Mouse (Mus musculus): ENCODE measurements around the gene Platr17. TPM values are rescaled to one million over a fixed set of nuclear protein-coding genes. Genes with fewer than 3 reads are reported as not detected.

Platr17 gene
- polyA plus RNA-seq, 1 experiment from 2014 or later: 0.55 TPM

DNA sequence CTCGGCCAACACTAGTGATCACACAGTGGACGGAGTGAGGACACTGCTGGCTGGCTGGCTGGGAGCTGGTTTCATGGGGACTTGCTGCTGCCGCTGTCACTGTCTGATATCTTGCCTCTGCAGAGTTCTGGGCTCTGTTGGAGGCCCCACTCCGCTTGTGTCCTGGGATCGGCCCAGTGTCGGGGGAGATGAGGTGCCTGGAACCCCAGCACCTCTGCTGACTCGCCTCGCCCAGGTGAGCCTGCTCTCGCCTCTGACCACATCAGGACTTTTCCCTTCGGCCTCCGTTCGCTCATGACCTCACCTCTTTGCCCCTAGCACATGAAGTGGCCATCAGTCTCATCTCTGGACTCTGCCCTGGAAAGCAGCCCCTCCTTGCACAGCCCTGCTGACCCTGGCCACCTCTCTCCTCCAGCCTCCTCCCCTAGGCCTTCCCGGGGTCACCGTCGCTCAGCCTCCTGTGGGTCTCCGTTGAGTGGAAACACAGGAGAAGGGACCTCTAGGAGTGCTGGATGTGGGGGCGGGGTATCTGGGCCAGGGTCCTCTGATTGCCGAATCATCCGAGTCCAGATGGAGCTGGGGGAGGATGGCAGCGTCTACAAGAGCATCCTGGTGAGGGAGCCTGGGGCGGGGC lies 30.6 kb downstream of the Platr17 start:
- Histone ChIP-seq H3K36me3 (peaks cover 58% of the 10 kb centered on the region), H3K4me2 (replicated peaks) (no peak overlapping the region), H3K9me3 (replicated peaks) (no peaks in the 10 kb centered on the region), H3K27me3 (no peaks in the 10 kb centered on the region), H3K4me3 (replicated peaks) (no peak overlapping the region), H3K9ac (no peak overlapping the region), H3K4me1 (peaks cover 28% of the 10 kb centered on the region), H3K27ac (replicated peaks) (no peak overlapping the region)
- WGBS: 83% methylated on average over 21 of the region's 21 CpGs
- ATAC-seq (ENCODE audit: insufficient number of reproducible peaks, low FRiP score, low TSS enrichment, low read depth): no peak

DNA sequence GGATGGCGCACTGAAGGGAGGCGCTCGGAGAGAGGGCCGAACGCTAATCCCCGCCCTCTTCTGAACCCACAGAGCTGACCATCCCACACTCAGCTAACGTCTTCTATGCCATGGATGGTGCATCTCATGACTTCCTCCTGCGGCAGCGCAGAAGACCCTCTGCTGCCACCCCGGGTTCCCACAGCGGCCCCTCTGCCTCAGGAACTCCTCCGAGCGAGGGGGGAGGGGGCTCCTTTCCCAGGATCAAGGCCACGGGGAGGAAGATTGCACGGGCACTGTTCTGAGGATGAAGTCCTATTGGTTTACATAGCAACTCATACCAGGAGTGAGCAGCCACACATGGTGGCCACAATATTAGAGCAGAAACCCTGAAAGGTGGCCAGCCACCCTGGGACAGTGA lies 32.1 kb downstream of the Platr17 start:
- H3K4me3 ChIP-seq (replicated peaks): no peak overlapping the region
- H3K9ac ChIP-seq: no peak overlapping the region
- H3K9me3 ChIP-seq (replicated peaks): no peaks in the 10 kb centered on the region
- peaks cover 24% of the 10 kb centered on the region for H3K4me1 ChIP-seq
- ATAC-seq (ENCODE audit: insufficient number of reproducible peaks, low FRiP score, low TSS enrichment, low read depth): no peak
- H3K4me2 ChIP-seq (replicated peaks): no peak overlapping the region
- no peak overlapping the region for H3K27ac ChIP-seq (replicated peaks)
- peaks cover 58% of the 10 kb centered on the region for H3K36me3 ChIP-seq
- H3K27me3 ChIP-seq: no peaks in the 10 kb centered on the region
- WGBS: 79% methylated on average over 15 of the region's 15 CpGs

DNA sequence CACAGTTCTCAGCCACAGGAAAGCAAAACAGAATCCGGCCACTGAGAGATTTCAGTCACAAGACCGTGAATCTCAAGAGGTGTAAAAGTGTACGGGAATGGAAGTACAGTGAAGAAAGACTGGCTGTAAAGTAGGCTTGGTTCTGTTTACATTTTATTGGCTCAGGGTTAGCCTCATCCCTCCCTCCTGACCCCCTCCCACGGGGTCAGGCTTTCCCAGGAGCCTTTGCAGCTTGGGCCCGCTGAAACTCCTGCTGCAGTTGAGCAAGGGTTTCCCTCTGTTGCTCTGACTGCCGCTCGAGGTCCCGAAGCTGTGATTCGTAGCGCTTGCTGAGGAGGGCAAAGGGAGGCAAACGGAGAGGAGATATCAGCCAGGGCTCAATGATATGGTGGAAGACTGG lies 33.8 kb downstream of the Platr17 start:
- H3K27ac ChIP-seq (replicated peaks): no peak overlapping the region
- peaks cover 51% of the 10 kb centered on the region for H3K36me3 ChIP-seq
- no peak for ATAC-seq (ENCODE audit: insufficient number of reproducible peaks, low FRiP score, low TSS enrichment, low read depth)
- H3K9ac ChIP-seq: no peak overlapping the region
- H3K27me3 ChIP-seq: no peaks in the 10 kb centered on the region
- peaks cover 23% of the 10 kb centered on the region for H3K4me1 ChIP-seq
- 82% methylated on average over 11 of the region's 11 CpGs for whole genome bisulfite sequencing
- no peaks in the 10 kb centered on the region for H3K9me3 ChIP-seq (replicated peaks)
- no peak overlapping the region for H3K4me2 ChIP-seq (replicated peaks)
- no peak overlapping the region for H3K4me3 ChIP-seq (replicated peaks)

DNA sequence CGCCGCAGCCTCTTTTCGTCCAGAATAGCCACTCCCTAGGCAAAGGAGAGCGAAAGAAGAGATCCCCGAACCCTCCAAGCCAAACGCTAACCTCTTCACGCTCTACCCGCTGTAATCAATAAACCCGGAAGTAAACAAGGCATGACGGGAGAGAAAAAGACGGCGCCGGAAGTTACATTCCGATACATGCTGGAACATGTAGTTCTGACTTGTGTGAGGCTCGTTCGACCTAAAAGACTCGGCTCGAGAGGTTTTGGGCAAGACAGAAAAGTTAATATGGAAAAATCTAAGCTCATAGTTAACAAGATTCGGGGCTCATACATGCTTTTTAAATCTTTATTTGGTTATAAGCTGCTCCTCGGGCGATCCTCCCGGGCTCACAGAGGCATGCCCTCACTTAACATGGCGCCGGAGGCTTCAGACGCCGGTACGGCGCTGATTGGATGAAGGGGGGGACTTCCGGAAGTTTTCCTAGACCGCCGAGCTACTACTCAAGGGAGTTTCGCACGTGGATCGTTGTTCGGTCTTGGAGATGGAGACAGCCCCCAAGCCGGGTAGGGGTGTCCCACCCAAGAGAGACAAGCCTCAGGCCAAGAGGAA lies 35.4 kb downstream of the Platr17 start, which contains the start of the genes Pfdn6 and Wdr46:
Gene Pfdn6 (minus strand): TSS at position 138 of the 600 bp plus-strand sequence.
Gene Wdr46 (plus strand): TSS at position 455 of the 600 bp plus-strand sequence.
- peak within 1 kb of the TSS; percentile 94 for H3K4me2 ChIP-seq (replicated peaks)
- H3K27ac ChIP-seq (replicated peaks): peak within 1 kb of the TSS; percentile 49
- peaks cover 23% of the 10 kb centered on the region for H3K4me1 ChIP-seq
- WGBS: under 1% methylated on average over 36 of the region's 36 CpGs
- H3K9ac ChIP-seq: peak within 1 kb of the TSS; percentile 87
- peak; percentile 86 for ATAC-seq (ENCODE audit: insufficient number of reproducible peaks, low FRiP score, low TSS enrichment, low read depth)
- H3K9me3 ChIP-seq (replicated peaks): no peaks in the 10 kb centered on the region
- peak within 1 kb of the TSS; percentile 89 for H3K4me3 ChIP-seq (replicated peaks)
- H3K27me3 ChIP-seq: no peaks in the 10 kb centered on the region
- peaks cover 52% of the 10 kb centered on the region for H3K36me3 ChIP-seq

DNA sequence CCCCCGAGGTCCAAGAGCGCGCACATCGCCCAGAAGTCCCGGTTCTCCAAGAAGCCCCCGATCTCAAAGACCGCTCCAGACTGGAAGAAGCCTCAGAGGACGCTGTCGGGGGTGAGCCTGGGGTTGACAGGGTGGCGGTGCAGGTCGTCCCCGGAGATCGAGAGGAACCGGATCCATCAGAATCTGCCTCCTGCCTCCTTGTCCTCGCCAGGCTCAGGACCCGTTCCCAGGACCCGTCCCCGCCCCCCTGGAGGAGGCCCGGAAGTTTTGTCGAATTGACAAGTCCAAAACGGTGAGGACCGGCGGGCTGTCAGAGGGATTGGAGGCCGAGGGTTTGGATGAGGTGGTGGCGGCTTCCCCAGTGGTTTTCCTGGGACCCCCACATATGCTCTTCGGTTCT lies 36.0 kb downstream of the Platr17 start:
- Histone ChIP-seq H3K9ac (peak overlapping the region; percentile 87), H3K36me3 (peaks cover 51% of the 10 kb centered on the region), H3K4me1 (peaks cover 23% of the 10 kb centered on the region), H3K4me3 (replicated peaks) (peak overlapping the region; percentile 89), H3K9me3 (replicated peaks) (no peaks in the 10 kb centered on the region), H3K4me2 (replicated peaks) (peak overlapping the region; percentile 94), H3K27ac (replicated peaks) (no peak overlapping the region), H3K27me3 (no peaks in the 10 kb centered on the region)
- WGBS: 1% methylated on average over 26 of the region's 26 CpGs
- ATAC-seq (ENCODE audit: insufficient number of reproducible peaks, low FRiP score, low TSS enrichment, low read depth): no peak

DNA sequence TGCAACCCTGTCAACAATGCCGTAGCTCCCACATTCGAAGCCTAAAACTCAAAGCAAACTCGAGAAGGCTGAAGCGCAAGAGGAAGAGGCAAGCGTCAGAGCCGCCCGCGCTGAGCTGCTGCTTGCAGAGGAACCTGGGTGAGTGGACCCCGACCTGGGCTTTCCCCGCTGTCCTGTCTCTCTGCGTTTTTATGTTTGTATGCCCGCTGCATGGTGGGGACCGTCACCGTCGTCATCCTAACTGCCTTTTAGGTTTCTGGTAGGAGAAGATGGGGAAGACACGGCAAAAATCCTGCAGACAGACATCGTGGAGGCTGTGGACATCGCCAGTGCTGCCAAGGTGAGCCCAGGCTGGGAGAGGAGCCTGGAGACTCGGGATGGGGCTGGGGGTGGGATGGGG lies 36.4 kb downstream of the Platr17 start:
- 60% methylated on average over 19 of the region's 19 CpGs for WGBS
- peaks cover 54% of the 10 kb centered on the region for H3K36me3 ChIP-seq
- peak overlapping the region; percentile 94 for H3K4me2 ChIP-seq (replicated peaks)
- peak overlapping the region; percentile 89 for H3K4me3 ChIP-seq (replicated peaks)
- ATAC-seq (ENCODE audit: insufficient number of reproducible peaks, low FRiP score, low TSS enrichment, low read depth): no peak
- peak overlapping the region; percentile 87 for H3K9ac ChIP-seq
- H3K27ac ChIP-seq (replicated peaks): no peak overlapping the region
- H3K4me1 ChIP-seq: peaks cover 23% of the 10 kb centered on the region
- H3K27me3 ChIP-seq: no peaks in the 10 kb centered on the region
- no peaks in the 10 kb centered on the region for H3K9me3 ChIP-seq (replicated peaks)

DNA sequence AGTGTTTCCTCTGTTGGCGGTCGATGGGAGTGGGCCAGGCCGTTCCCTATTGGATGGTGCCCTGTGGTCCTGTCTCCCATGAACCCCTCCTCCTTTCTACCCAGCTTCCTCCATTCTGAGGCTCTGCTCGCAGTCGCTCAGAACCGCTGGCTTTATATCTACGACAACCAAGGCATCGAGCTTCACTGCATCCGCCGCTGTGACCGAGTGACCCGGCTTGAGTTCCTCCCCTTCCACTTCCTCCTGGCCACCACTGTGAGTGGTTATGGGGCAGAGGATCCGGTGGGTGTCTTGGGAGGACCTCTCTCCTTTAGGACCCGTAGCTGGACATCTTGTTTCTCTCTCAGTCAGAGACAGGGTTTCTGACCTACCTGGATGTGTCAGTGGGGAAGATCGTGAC lies 38.5 kb downstream of the Platr17 start:
- Histone ChIP-seq H3K27ac (replicated peaks) (no peak overlapping the region), H3K36me3 (peaks cover 55% of the 10 kb centered on the region), H3K9ac (no peak overlapping the region), H3K4me1 (peaks cover 23% of the 10 kb centered on the region), H3K4me2 (replicated peaks) (no peak overlapping the region), H3K4me3 (replicated peaks) (no peak overlapping the region), H3K27me3 (no peaks in the 10 kb centered on the region), H3K9me3 (replicated peaks) (no peaks in the 10 kb centered on the region)
- no peak for ATAC-seq (ENCODE audit: insufficient number of reproducible peaks, low FRiP score, low TSS enrichment, low read depth)
- 93% methylated on average over 15 of the region's 15 CpGs for WGBS

DNA sequence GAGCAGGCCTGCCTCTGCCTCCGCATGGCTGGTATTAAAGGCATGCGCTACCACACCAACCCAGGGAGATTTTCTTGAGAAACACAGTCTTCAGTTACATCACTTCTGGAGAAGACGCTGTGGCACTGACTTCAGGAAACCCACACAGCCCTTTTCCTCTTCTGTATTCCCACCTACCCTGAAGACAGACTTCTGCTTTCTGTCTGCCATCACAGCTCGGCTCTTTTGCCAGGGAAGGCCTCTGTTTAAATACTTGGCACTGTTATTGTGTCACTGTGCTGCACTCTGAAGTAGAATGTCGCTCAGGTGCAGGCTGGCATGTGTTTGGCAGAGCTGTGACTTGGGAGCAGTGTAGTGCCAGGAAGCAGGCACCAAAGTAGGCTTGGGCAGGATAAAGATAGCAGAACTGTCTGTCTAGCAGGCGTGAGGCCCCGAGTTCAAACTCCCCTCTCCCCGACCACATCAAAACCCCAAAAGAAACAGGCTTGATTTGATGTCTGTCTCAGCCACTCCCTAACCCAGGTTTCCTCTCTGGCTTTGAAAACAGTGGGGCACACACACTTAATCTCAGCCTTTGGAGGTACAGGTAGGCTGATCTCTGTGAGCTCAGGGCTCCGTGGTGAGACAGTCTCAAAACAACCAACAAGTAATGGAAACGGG lies 42.6 kb downstream of the Platr17 start:
- WGBS: 88% methylated on average over 10 of the region's 10 CpGs
- no peaks in the 10 kb centered on the region for H3K27me3 ChIP-seq
- H3K4me3 ChIP-seq (replicated peaks): no peak overlapping the region
- no peak overlapping the region for H3K27ac ChIP-seq (replicated peaks)
- H3K4me2 ChIP-seq (replicated peaks): no peak overlapping the region
- H3K9ac ChIP-seq: no peak overlapping the region
- H3K4me1 ChIP-seq: peaks cover 38% of the 10 kb centered on the region
- no peak for ATAC-seq (ENCODE audit: insufficient number of reproducible peaks, low FRiP score, low TSS enrichment, low read depth)
- no peaks in the 10 kb centered on the region for H3K9me3 ChIP-seq (replicated peaks)
- peaks cover 72% of the 10 kb centered on the region for H3K36me3 ChIP-seq

DNA sequence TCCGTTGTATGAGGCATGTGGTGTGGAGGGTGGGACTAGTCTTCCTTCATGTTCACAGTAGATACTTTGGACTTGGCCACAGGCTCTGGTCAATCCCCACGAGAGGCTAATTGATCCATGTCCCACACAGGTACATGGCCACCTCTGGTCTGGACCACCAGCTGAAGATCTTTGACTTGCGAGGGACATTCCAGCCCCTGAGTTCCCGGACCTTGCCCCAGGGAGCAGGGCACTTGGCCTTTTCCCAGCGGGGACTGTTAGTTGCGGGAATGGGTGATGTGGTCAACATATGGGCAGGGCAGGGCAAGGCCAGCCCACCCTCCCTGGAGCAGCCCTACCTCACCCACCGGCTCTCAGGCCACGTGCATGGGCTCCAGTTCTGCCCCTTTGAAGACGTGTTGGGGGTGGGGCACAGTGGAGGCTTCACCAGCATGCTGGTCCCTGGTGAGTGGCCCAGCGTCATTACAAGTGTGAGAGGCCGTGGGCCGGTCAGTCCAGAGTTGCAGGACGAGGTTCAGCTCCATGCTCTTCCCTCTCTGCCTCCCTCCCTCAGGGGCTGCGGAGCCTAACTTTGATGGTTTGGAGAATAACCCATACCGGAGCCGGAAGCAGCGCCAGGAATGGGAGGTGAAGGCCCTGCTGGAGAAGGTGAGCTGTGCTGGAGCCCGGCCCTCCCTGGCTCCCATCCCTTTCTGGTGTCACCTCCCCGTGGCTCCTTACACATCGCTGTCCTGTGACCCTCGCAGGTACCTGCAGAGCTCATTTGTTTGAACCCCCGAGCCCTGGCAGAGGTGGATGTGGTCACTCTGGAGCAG lies 43.4 kb downstream of the Platr17 start:
- no peak overlapping the region for H3K9ac ChIP-seq
- H3K9me3 ChIP-seq (replicated peaks): no peaks in the 10 kb centered on the region
- no peak for ATAC-seq (ENCODE audit: insufficient number of reproducible peaks, low FRiP score, low TSS enrichment, low read depth)
- H3K27ac ChIP-seq (replicated peaks): no peak overlapping the region
- peaks cover 75% of the 10 kb centered on the region for H3K36me3 ChIP-seq
- no peak overlapping the region for H3K4me2 ChIP-seq (replicated peaks)
- 84% methylated on average over 21 of the region's 22 CpGs for WGBS
- no peak overlapping the region for H3K4me3 ChIP-seq (replicated peaks)
- H3K27me3 ChIP-seq: no peaks in the 10 kb centered on the region
- H3K4me1 ChIP-seq: peaks cover 45% of the 10 kb centered on the region

DNA sequence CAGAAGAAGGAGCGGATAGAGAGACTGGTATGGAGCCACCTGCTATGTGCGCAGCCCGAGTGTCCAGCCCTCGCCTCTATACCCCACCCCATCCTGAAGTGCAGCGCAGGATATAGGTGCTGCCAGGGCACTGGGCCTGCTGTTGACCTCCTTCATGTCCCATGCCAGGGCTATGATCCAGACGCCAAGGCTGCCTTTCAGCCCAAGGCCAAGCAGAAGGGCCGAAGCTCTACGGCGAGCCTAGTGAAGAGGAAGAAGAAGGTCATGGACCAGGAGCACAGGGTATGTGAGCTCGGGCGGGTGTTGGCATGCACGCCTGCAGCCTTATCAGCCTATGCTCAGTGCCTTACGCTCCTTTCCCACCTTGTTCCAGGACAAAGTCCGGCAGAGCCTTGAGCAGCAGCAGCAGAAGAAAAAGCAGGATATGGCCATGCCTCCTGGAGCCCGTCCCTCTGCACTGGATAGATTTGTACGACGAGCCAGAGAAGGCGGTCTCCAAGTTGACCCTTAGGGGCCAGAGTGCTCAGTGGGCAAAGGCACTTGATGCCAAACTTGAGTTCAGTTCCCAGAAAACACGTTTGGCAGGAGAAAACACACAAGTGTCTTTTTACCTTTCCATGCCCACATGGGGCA lies 44.1 kb downstream of the Platr17 start:
- peaks cover 52% of the 10 kb centered on the region for H3K4me1 ChIP-seq
- WGBS: 93% methylated on average over 19 of the region's 19 CpGs

More for the DNA sequence above, 44.1 kb downstream of the Platr17 start:
- no peak for ATAC-seq (ENCODE audit: insufficient number of reproducible peaks, low FRiP score, low TSS enrichment, low read depth)
- no peaks in the 10 kb centered on the region for H3K27me3 ChIP-seq
- no peak overlapping the region for H3K4me2 ChIP-seq (replicated peaks)
- peaks cover 74% of the 10 kb centered on the region for H3K36me3 ChIP-seq
- H3K27ac ChIP-seq (replicated peaks): no peak overlapping the region
- H3K9ac ChIP-seq: no peak overlapping the region
- no peaks in the 10 kb centered on the region for H3K9me3 ChIP-seq (replicated peaks)
- H3K4me3 ChIP-seq (replicated peaks): no peak overlapping the region
